Mouse (Mus musculus) neural tube, embryonic 14.5 days (tissue): Measurements from ENCODE around the gene Slc6a19. TPM values are rescaled to one million over a fixed set of nuclear protein-coding genes. Genes with fewer than 3 reads are reported as not detected.
A peak's percentile ranks its signal among the peaks of the same experiment; 100 is the strongest.

Experiments
- ATAC-seq: fragments of 200-750 bp; cut with Nextera tagmentation; 2 replicates; pipeline ENCODE4 v1.8.0; 2017; ENCODE audit warnings: low read depth, mild to moderate bottlenecking, moderate TSS enrichment, moderate library complexity
- H3K27ac ChIP-seq: fragments of 300-500 bp; sonication (generic); 2 replicates; pipeline ENCODE4 v1.5.1; 2014; ENCODE audit warnings: low read depth, mild to moderate bottlenecking, control low read depth, low read length, moderate library complexity, mixed read lengths
- H3K27me3 ChIP-seq: fragments of 300-500 bp; sonication (generic); 2 replicates; pipeline ENCODE4 v1.6.1; 2014; ENCODE audit warnings: low read length; ENCODE audit not compliant: control insufficient read depth, insufficient read depth
- H3K36me3 ChIP-seq: fragments of 300-500 bp; sonication (generic); 2 replicates; pipeline ENCODE4 v1.6.1; 2014; ENCODE audit warnings: low read length, mixed read lengths; ENCODE audit not compliant: control insufficient read depth, insufficient read depth
- H3K4me1 ChIP-seq: fragments of 300-500 bp; sonication (generic); 2 replicates; pipeline ENCODE4 v1.6.1; 2014; ENCODE audit warnings: low read length; ENCODE audit not compliant: control insufficient read depth, insufficient read depth
- H3K4me2 ChIP-seq: fragments of 300-500 bp; sonication (generic); 2 replicates; pipeline ENCODE4 v1.6.1; 2014; ENCODE audit warnings: mild to moderate bottlenecking, low read depth, low read length, control low read depth
- H3K4me3 ChIP-seq: fragments of 300-500 bp; sonication (generic); 2 replicates; pipeline ENCODE4 v1.5.1; 2014; ENCODE audit warnings: low read depth, low read length, control low read depth, mixed read lengths
- H3K9ac ChIP-seq: fragments of 300-500 bp; sonication (generic); replicated peaks from 2 replicates; pipeline ENCODE4 v1.6.1; 2014; ENCODE audit warnings: low read depth, mild to moderate bottlenecking, control low read depth, low read length, mixed read lengths
- H3K9me3 ChIP-seq: fragments of 300-500 bp; sonication (generic); 2 replicates; pipeline ENCODE4 v1.6.1; 2016; ENCODE audit warnings: low read length; ENCODE audit not compliant: control insufficient read depth
- WGBS: fragments of 180-500 bp; shearing (Covaris S2); extraction: QIAGEN DNeasy Blood & Tissue Kit; methylation state at CpG from one replicate; pipeline ENCODE4 v1.1.7; 2014; 5-methylcytosine and 5-hydroxymethylcytosine counted together
- polyA plus RNA-seq: library from polyadenylated mRNA; unstranded; fragments of >200 nt; fragmentation: Nextera tagmentation; extraction: Ambion mirVana; gene quantifications from 2 replicates; pipeline ENCODE4 v1.2.1, GENCODE M21; 2014

Gene Slc6a19
- polyA plus RNA-seq, 1 experiment from 2014 or later: 0.07 TPM

DNA sequence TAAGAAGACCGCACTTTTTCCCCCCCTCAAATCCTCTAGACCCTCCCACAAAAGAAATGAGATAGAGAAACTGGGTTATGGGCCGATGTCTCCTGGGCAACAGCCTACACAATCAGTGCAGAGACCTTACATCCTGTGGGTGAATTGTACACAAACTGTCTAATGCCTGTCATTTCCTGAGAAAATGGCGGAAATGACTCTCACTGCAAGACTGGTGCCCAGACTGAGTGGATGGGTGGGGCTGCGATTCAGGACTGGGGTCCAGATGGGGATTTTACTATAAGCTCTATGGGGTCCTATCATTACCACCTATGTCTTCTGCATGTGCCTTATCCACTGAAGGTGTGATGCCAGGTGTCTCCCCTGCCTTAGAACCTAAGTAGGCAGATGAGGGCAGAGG is 1.9 kb downstream of the Slc6a19 start:
- Histone ChIP-seq H3K36me3 (no peaks in the 10 kb centered on the region), H3K27ac (no peak overlapping the region), H3K4me3 (no peak overlapping the region), H3K9ac (no peak overlapping the region), H3K9me3 (no peaks in the 10 kb centered on the region), H3K27me3 (no peaks in the 10 kb centered on the region), H3K4me1 (no peaks in the 10 kb centered on the region), H3K4me2 (no peak overlapping the region)
- no peak for ATAC-seq
- 94% methylated on average over 4 of the region's 4 CpGs for WGBS

DNA sequence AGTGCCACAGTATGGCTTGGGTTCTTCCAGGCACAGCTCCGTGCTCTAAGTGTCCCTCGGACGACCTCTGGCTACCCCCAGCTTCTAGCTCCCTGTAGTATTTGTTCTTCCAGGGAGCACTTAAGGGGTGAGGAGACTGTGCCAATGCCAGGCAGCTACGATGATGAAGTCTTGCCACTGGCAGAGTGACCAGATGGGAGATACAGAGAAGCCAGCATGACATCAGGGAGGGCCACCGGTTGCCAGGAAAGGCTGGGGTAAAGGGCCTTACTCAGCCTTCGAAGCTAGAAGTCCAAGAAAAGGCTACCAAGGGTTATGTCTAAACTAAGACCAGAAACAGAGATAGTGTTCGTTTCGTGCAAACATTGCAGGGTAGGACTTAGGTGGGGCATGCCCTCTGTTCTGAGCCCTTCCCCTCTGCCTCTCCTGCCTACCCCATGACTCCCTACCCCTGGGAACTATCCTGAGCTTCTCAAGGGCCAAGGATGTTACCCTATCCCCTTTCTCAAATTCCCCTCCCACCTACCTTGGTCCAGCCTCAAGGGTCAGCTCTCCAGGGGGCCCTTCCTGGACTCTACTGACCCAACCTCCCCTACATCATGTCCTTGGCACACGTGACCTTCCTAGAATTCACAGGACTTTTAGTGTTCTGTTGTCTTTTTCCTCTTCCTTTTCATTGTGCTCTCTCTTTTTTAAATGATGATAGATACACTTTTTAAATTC is 3.3 kb downstream of the Slc6a19 start:
- no peaks in the 10 kb centered on the region for H3K4me1 ChIP-seq
- WGBS: 85% methylated on average over 9 of the region's 9 CpGs
- H3K9me3 ChIP-seq: no peaks in the 10 kb centered on the region
- no peak overlapping the region for H3K4me2 ChIP-seq
- no peaks in the 10 kb centered on the region for H3K27me3 ChIP-seq
- no peak overlapping the region for H3K4me3 ChIP-seq
- no peak for ATAC-seq
- no peak overlapping the region for H3K27ac ChIP-seq
- no peak overlapping the region for H3K9ac ChIP-seq
- no peaks in the 10 kb centered on the region for H3K36me3 ChIP-seq

DNA sequence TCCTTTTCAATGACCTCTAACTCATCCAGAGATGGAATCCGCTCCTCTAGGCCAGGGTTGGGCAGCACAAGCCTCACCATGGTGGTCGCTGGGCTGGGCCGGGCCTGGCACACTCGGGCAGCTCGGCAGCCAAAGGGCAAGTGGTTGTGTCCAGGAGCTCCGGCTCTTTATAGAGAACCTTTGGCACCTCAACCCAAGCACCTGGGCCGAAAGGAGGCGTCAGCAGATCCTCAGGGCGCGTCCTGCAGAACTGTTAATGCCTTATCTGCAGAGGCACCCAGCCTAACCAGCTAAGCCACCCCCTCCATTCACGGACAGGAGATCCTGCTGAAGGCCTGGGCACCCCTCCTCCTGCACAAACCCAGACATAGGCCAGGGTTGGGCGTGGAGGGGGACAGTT is 4.1 kb downstream of the Slc6a19 start:
- Histone ChIP-seq H3K4me1 (no peaks in the 10 kb centered on the region), H3K9me3 (no peaks in the 10 kb centered on the region), H3K27me3 (no peaks in the 10 kb centered on the region), H3K9ac (no peak overlapping the region), H3K36me3 (no peaks in the 10 kb centered on the region), H3K4me3 (no peak overlapping the region), H3K4me2 (no peak overlapping the region), H3K27ac (no peak overlapping the region)
- WGBS: 91% methylated on average over 12 of the region's 12 CpGs
- ATAC-seq: no peak

DNA sequence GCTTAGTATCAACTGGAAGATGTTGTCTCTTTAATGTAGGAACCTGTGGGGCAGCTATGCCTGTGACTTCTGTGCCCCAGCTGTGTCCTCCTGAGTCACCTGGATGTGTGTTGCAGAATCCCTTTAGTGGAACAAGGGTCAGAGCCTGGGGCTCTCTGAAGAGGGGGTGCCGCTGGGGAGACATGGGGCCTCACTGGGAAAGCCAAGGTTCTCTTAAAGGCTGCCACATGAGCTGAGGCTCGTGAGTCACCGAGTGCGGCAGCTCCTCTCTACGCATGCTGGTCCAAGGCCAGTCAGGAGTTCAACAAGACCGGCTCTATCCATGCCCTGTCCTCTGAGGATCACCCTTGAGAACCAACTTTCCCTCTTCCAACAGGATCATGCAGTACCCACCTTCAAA is 5.0 kb downstream of the Slc6a19 start:
- 95% methylated on average over 6 of the region's 6 CpGs for WGBS
- ATAC-seq: no peak
- Histone ChIP-seq H3K9ac (no peak overlapping the region), H3K9me3 (no peaks in the 10 kb centered on the region), H3K36me3 (no peaks in the 10 kb centered on the region), H3K4me3 (no peak overlapping the region), H3K27me3 (no peaks in the 10 kb centered on the region), H3K4me1 (no peaks in the 10 kb centered on the region), H3K4me2 (no peak overlapping the region), H3K27ac (no peak overlapping the region)

DNA sequence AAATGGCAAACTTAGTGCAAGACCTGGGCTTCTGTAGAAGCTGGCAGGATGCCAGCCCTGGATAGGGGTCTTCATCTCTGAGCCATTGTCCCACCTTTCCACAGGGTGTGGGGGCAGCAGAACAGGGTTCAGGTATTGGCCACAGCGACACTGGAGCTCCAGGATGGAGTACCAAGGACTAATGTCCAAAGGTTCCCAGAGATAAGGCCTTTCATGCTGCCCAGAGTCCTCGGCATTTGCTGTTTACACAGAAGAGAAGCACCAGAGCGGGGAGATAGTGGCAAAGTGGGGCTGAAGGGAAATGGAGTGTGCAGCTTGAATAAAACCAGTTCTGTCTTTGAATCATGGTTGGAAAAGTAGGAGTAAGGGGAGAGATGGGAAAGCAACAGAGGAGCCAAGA is 8.1 kb downstream of the Slc6a19 start:
- ATAC-seq: no peak
- Histone ChIP-seq H3K27me3 (no peaks in the 10 kb centered on the region), H3K4me1 (no peaks in the 10 kb centered on the region)

DNA sequence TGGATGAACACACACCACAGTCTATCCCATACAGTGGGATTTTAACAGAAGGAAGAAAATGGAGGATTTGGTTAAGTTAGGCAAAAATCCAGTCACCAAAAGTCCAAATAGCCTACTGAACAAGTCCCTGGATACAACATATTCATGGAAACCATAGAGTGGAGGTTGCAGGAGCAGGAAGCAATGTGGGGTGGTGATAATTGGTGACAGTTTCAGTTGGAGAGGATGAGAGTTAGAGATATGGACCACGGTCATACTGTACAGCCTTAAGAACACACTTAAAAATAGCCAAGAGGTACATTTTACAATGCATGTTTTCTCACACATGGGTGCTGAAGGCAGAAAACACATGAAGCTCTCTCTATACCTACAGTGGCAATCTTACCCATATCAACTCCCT is 9.7 kb downstream of the Slc6a19 start:
- H3K27ac ChIP-seq: no peak overlapping the region

More for the DNA sequence above, 8.1 kb downstream of the Slc6a19 start:
- 77% methylated on average over 3 of the region's 3 CpGs for WGBS
- Histone ChIP-seq H3K27ac (no peak overlapping the region), H3K9ac (no peak overlapping the region), H3K4me2 (no peak overlapping the region), H3K36me3 (no peaks in the 10 kb centered on the region), H3K9me3 (no peaks in the 10 kb centered on the region), H3K4me3 (no peak overlapping the region)

DNA sequence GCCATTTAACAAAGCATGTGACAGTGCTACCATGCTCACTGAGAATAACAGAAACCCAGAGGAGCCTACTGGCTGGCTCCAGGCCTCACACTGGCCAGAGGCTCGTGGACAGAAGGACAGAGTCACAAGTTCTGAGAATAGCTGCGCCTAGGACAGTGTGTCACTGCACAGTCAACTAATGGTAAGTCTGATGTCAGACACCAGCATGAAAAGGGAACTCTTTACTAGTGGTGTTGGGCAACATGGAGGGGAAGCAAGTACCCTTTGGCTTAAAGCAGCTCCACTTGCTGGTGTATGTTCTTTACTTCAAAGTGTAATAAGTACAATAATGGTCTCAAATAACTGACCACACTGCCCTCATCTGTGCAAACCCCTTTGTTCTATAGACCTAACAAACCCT is 11.3 kb downstream of the Slc6a19 start:
- 77% methylated on average over 2 of the region's 2 CpGs for WGBS
- no peaks in the 10 kb centered on the region for H3K4me1 ChIP-seq
- no peaks in the 10 kb centered on the region for H3K27me3 ChIP-seq
- no peak overlapping the region for H3K27ac ChIP-seq
- no peaks in the 10 kb centered on the region for H3K36me3 ChIP-seq
- no peak for ATAC-seq
- H3K9me3 ChIP-seq: no peaks in the 10 kb centered on the region
- H3K4me3 ChIP-seq: no peak overlapping the region
- H3K9ac ChIP-seq: no peak overlapping the region
- no peak overlapping the region for H3K4me2 ChIP-seq

More for the DNA sequence above, 9.7 kb downstream of the Slc6a19 start:
- Histone ChIP-seq H3K27me3 (no peaks in the 10 kb centered on the region), H3K4me3 (no peak overlapping the region), H3K9ac (no peak overlapping the region), H3K36me3 (no peaks in the 10 kb centered on the region), H3K4me2 (no peak overlapping the region), H3K9me3 (no peaks in the 10 kb centered on the region), H3K4me1 (no peaks in the 10 kb centered on the region)
- 95% methylated on average over 1 of the region's 1 CpGs for WGBS
- ATAC-seq: no peak

DNA sequence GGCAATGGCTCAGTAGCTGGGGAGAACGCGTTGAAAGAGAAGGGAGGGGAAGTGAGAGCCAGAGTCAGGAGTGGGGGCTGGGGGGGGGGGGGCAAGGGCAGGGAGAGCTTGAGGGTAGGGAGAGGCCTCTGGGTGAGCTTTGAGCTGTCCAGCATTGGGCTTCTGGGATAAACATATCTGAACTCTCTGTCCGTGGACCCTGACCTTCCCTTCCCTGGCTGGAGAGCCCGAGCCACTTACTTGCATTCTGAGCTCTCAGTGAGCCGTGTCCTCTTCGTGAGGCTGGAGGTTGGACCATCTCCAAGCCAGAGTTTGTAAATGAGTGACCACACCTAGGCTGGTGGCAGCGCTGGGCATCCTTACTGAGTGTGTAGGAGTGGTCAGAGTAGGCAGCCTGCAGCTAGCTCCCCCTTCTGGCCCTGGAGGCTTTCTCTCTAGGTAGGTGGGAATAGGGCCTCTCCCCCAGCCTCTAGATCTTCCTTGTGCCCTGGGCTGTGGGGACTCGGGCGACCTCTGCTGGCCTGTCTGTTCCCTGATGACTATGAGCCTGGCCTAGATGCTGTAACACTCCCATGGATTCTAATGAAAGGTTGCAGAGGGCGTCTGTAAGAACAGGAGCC is 12.3 kb downstream of the Slc6a19 start:
- Histone ChIP-seq H3K9me3 (no peaks in the 10 kb centered on the region), H3K36me3 (no peaks in the 10 kb centered on the region), H3K27me3 (no peaks in the 10 kb centered on the region), H3K27ac (no peak overlapping the region), H3K4me3 (no peak overlapping the region), H3K4me1 (no peaks in the 10 kb centered on the region), H3K9ac (no peak overlapping the region), H3K4me2 (no peak overlapping the region)
- ATAC-seq: peak; percentile 87
- 36% methylated on average over 10 of the region's 10 CpGs for WGBS

DNA sequence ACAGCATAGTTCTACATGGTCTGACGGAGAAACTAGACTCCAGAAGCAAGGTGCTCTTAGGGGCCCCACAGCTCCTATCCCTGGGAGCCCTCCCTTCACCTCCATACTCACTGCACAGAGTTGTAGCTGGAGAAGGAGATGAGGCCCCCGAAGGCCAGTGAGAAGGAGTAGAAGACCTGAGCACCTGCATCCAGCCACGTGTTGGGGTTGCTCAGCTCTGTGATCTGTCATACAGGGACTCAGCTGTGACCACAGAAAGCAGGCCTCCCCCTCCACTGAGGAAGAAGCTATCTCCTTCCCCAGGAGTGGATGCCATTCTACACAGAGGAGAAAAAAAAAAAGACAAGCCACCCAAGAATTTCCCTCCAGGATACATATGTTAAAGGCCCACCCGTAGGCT is 15.7 kb downstream of the Slc6a19 start:
- Histone ChIP-seq H3K27ac (no peak overlapping the region), H3K4me2 (no peak overlapping the region), H3K4me3 (no peak overlapping the region), H3K9ac (no peak overlapping the region), H3K9me3 (no peaks in the 10 kb centered on the region), H3K27me3 (no peaks in the 10 kb centered on the region), H3K4me1 (no peaks in the 10 kb centered on the region), H3K36me3 (no peaks in the 10 kb centered on the region)
- no peak for ATAC-seq
- 84% methylated on average over 4 of the region's 4 CpGs for WGBS
